Mouse (Mus musculus): ENCODE data around the gene Ptprf.

DNA sequence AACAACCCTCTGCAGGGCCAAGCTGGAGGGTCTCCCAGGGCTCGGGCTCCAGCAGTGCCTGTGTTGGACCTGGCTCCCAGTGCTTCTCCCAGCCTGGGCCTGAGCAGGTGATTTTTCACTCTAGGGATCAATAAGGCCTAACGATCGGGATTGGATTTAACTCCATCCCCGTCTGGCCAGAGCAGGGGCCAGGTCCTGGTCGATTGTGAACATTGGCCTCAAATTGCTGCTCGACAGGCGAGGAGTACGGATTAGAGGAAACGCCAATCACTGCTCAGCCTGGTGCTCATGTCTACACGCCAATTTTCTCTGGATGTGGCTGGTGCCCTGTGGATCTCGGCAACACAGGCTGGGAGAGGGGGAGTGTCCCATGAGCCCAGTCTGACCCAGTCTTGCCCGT is 63.8 kb downstream of the Ptprf start:
- TF ChIP-seq CTCF (IDR thresholded peaks at IDR 0.05; ENCODE audit: extremely low read depth, insufficient read depth, low read length) (no peak), POLR2A (IDR thresholded peaks at IDR 0.05; ENCODE audit: extremely low read depth, insufficient read depth, low read length) (no peak)

All from cortical plate, adult 2 months (tissue).